In genomic region chr9:50821651-50822050, GRCm38 (mm10) we compare ENCODE assay signal across 26 mouse cellular contexts. TPM values are rescaled to one million over a fixed set of nuclear protein-coding genes. Genes with fewer than 3 reads are reported as not detected.
DNase-seq lines count a peak whose midpoint lies in the region; ATAC-seq and TF ChIP-seq lines count a peak whose summit lies in the region.
"Had no signal": no experiment of that assay in that cellular context is flagged by ENCODE, and none has a peak within 500 bp of the region (broad histone marks: within the 10 kb centered on the region; RNA-seq: fewer than 3 reads in every experiment).

No protein-coding gene starts in this region.

- no peaks in the 10 kb centered on the region for H3K27me3 ChIP-seq in liver, embryonic 12.5 days (replicated peaks)
- H3K27me3 ChIP-seq in liver, embryonic 14.5 days (ENCODE audit: control insufficient read depth, insufficient read depth, low read length), result no peaks in the 10 kb centered on the region
- no peaks in the 10 kb centered on the region for H3K27me3 ChIP-seq in liver, postnatal 0 days (ENCODE audit: insufficient read depth, low read length)
- no peaks in the 10 kb centered on the region for H3K27me3 ChIP-seq in liver, embryonic 16.5 days (ENCODE audit: control insufficient read depth, insufficient read depth, low read depth, low read length)
- H3K27me3 ChIP-seq in heart, adult 2 months (ENCODE audit: control insufficient read depth, insufficient read depth, low read length), result no peaks in the 10 kb centered on the region
- H3K27me3 ChIP-seq: CH12.LX; embryonic facial prominence, embryonic 12.5 days; forebrain, embryonic 13.5 days; forebrain, embryonic 15.5 days; Patski had no signal

- intact Hi-C loops in heart, adult 2 months (cut with DNase I), result no loop called here
- intact Hi-C loops in gastrocnemius, postnatal 14 days (cut with DNase I; ENCODE audit: low total_unique reads), result no loop called here

- 89% methylated on average over 6 of the region's 6 CpGs for WGBS in liver, embryonic 12.5 days (ENCODE audit: insufficient replicate concordance)
- 87% methylated on average over 6 of the region's 6 CpGs for WGBS in liver, embryonic 14.5 days (ENCODE audit: insufficient replicate concordance)
- WGBS in liver, postnatal 0 days (ENCODE audit: insufficient replicate concordance), result 92% methylated on average over 6 of the region's 6 CpGs
- 64% methylated on average over 6 of the region's 6 CpGs for WGBS in large intestine, adult 2 months
- WGBS in liver, embryonic 16.5 days (ENCODE audit: insufficient replicate concordance), result 91% methylated on average over 6 of the region's 6 CpGs
- 90% methylated on average over 6 of the region's 6 CpGs for WGBS in heart, adult 2 months

- H3K79me2 ChIP-seq in heart, adult 2 months (replicated peaks; ENCODE audit: control insufficient read depth, insufficient read depth, low read length), result no peaks in the 10 kb centered on the region

- peaks cover 51% of the 10 kb centered on the region for H3K36me3 ChIP-seq in liver, embryonic 12.5 days
- peaks cover 10% of the 10 kb centered on the region for H3K36me3 ChIP-seq in liver, embryonic 14.5 days (replicated peaks; ENCODE audit: control insufficient read depth, insufficient read depth, low read depth)
- peaks cover 2% of the 10 kb centered on the region; the same call in 1 of the 2 replicates for H3K36me3 ChIP-seq in liver, postnatal 0 days (replicated peaks; ENCODE audit: insufficient read depth, low read length)
- H3K36me3 ChIP-seq in liver, embryonic 16.5 days (ENCODE audit: control insufficient read depth, insufficient read depth), result peaks cover 5% of the 10 kb centered on the region; the same call in 1 of the 2 replicates
- H3K36me3 ChIP-seq in heart, adult 2 months (ENCODE audit: control insufficient read depth, insufficient read depth, low read length), result no peaks in the 10 kb centered on the region

- no peak overlapping the region for H3K4me3 ChIP-seq in liver, embryonic 12.5 days
- no peak overlapping the region for H3K4me3 ChIP-seq in liver, embryonic 14.5 days (ENCODE audit: insufficient read depth in 1 of 2, low read depth in 2 of 2, low read length in 2 of 2)
- no peak overlapping the region for H3K4me3 ChIP-seq in liver, postnatal 0 days (ENCODE audit: low read depth, low read length)
- no peak overlapping the region for H3K4me3 ChIP-seq in liver, embryonic 16.5 days (ENCODE audit: low read depth, low read length)
- no peak overlapping the region for H3K4me3 ChIP-seq in heart, adult 2 months
- H3K4me3 ChIP-seq: embryonic facial prominence, embryonic 10.5 days; embryonic facial prominence, embryonic 12.5 days; forebrain, embryonic 13.5 days; forebrain, embryonic 15.5 days had no signal

- TF ChIP-seq EP300 in liver, embryonic 14.5 days (IDR thresholded peaks at IDR 0.05; ENCODE audit: low read depth), result no peak
- TF ChIP-seq EP300 in liver, postnatal 0 days (IDR thresholded peaks at IDR 0.05; ENCODE audit: low read depth), result no peak
- no peak for TF ChIP-seq EP300 in heart, adult 2 months (IDR thresholded peaks at IDR 0.05; ENCODE audit: insufficient read depth, low read depth, low read length)

- no peak overlapping the region for H3K4me2 ChIP-seq in liver, embryonic 12.5 days
- no peak overlapping the region for H3K4me2 ChIP-seq in liver, embryonic 14.5 days (ENCODE audit: low read depth)
- no peak overlapping the region for H3K4me2 ChIP-seq in liver, postnatal 0 days (ENCODE audit: low read depth, low read length)
- no peak overlapping the region for H3K4me2 ChIP-seq in liver, embryonic 16.5 days (ENCODE audit: low read depth, low read length)
- H3K4me2 ChIP-seq: embryonic facial prominence, embryonic 12.5 days; forebrain, embryonic 13.5 days; forebrain, embryonic 15.5 days had no signal

- TF ChIP-seq CTCF in liver, embryonic 14.5 days (IDR thresholded peaks at IDR 0.05; ENCODE audit: low read depth), result no peak
- no peak for TF ChIP-seq CTCF in liver, postnatal 0 days (IDR thresholded peaks at IDR 0.05; ENCODE audit: low read depth)
- TF ChIP-seq CTCF in heart, adult 2 months (IDR thresholded peaks at IDR 0.05), result no peak

- peak overlapping the region; percentile 94; the same call in 1 of the 2 replicates for H3K27ac ChIP-seq in liver, embryonic 12.5 days
- H3K27ac ChIP-seq in liver, embryonic 14.5 days, result peak overlapping the region; percentile 35
- no peak overlapping the region for H3K27ac ChIP-seq in liver, postnatal 0 days (ENCODE audit: low read depth)
- H3K27ac ChIP-seq in liver, embryonic 16.5 days (ENCODE audit: low read length), result peak overlapping the region; percentile 49; the same call in 1 of the 2 replicates
- no peak overlapping the region for H3K27ac ChIP-seq in heart, adult 2 months
- H3K27ac ChIP-seq: embryonic facial prominence, embryonic 10.5 days; embryonic facial prominence, embryonic 12.5 days; forebrain, embryonic 13.5 days; forebrain, embryonic 15.5 days had no signal

- DNase-seq in liver, result no peak
- no peak for DNase-seq in liver, embryonic 14.5 days (ENCODE audit: low read depth in 3 of 3, low spot score in 3 of 3)
- DNase-seq in liver, postnatal 0 days, result no peak
- peak; percentile 22 for DNase-seq in large intestine, adult 2 months (ENCODE audit: low read depth, low spot score)
- no peak for DNase-seq in heart, adult 2 months
- DNase-seq in gastrocnemius, postnatal 14 days, result no peak
- DNase-seq: adrenal gland, adult 8-10 months; adrenal gland, postnatal 14 days; adrenal gland, postnatal 36 days; B cell, adult 2 months; cerebellum, adult 11-12 months; cerebellum, adult 2 months; cerebellum, adult 9-10 months; cerebellum, postnatal 10 days; cerebellum, postnatal 25 days had no signal

- no peak for ATAC-seq in liver, embryonic 12.5 days
- ATAC-seq in liver, embryonic 14.5 days (ENCODE audit: insufficient read depth), result no peak
- ATAC-seq in liver, postnatal 0 days, result no peak
- no peak for ATAC-seq in liver, embryonic 16.5 days (ENCODE audit: low read depth)
- ATAC-seq: activated CD4-positive, CD25-positive, alpha-beta regulatory T cell, adult 4 months; CD4-positive, CD25-positive, alpha-beta regulatory T cell, adult 4 months; forebrain, embryonic 13.5 days; forebrain, embryonic 15.5 days; Patski had no signal

- H3K4me1 ChIP-seq in liver, embryonic 12.5 days, result peaks cover 78% of the 10 kb centered on the region
- peaks cover 46 to 51% of the 10 kb centered on the region in 2 experiments for H3K4me1 ChIP-seq in liver, embryonic 14.5 days (replicated peaks; ENCODE audit: control insufficient read depth in 2 of 2, insufficient read depth in 2 of 2, low read length in 1 of 2)
- peaks cover 9% of the 10 kb centered on the region for H3K4me1 ChIP-seq in liver, postnatal 0 days (ENCODE audit: insufficient read depth)
- peaks cover 41% of the 10 kb centered on the region for H3K4me1 ChIP-seq in liver, embryonic 16.5 days (ENCODE audit: control insufficient read depth, low read depth, low read length)
- H3K4me1 ChIP-seq in heart, adult 2 months (ENCODE audit: control insufficient read depth, insufficient read depth, low read length), result no peaks in the 10 kb centered on the region
- H3K4me1 ChIP-seq: embryonic facial prominence, embryonic 10.5 days; embryonic facial prominence, embryonic 12.5 days; forebrain, embryonic 13.5 days; forebrain, embryonic 15.5 days had no signal

- 0 out of 2 replicates have a peak, but pooled peaks cover 4% of the 10 kb centered on the region for H3K9me3 ChIP-seq in liver, embryonic 12.5 days (replicated peaks)
- H3K9me3 ChIP-seq in liver, embryonic 14.5 days (ENCODE audit: control insufficient read depth, low read length), result peaks cover 3% of the 10 kb centered on the region
- H3K9me3 ChIP-seq in liver, postnatal 0 days (ENCODE audit: low read length), result no peaks in the 10 kb centered on the region
- H3K9me3 ChIP-seq in liver, embryonic 16.5 days (replicated peaks; ENCODE audit: control insufficient read depth, low read length), result no peaks in the 10 kb centered on the region
- H3K9me3 ChIP-seq: embryonic facial prominence, embryonic 10.5 days; embryonic facial prominence, embryonic 12.5 days; forebrain, embryonic 13.5 days; forebrain, embryonic 15.5 days; G1E had no signal

- H3K9ac ChIP-seq in liver, embryonic 12.5 days, result no peak overlapping the region
- 0 out of 2 replicates have a peak overlapping the region, but pooled peaks have one; percentile 16 for H3K9ac ChIP-seq in liver, embryonic 14.5 days (replicated peaks)
- no peak overlapping the region for H3K9ac ChIP-seq in liver, postnatal 0 days (replicated peaks)
- H3K9ac ChIP-seq in liver, embryonic 16.5 days (ENCODE audit: low read depth, low read length), result 0 out of 2 replicates have a peak overlapping the region, but pooled peaks have one; percentile 18
- no peak overlapping the region for H3K9ac ChIP-seq in heart, adult 2 months (ENCODE audit: low read depth, low read length)
- H3K9ac ChIP-seq: embryonic facial prominence, embryonic 12.5 days; forebrain, embryonic 13.5 days; forebrain, embryonic 15.5 days had no signal

- TF ChIP-seq POLR2A in heart, adult 2 months (IDR thresholded peaks at IDR 0.05; ENCODE audit: insufficient read depth, low read depth, low read length), result no peak

RNA-seq across cellular contexts. Expression of gene Ppp2r1b, which starts 23.4 kb away (rescaled TPM):
- 131 and 137 TPM in 2 replicates for polyA plus RNA-seq in liver, embryonic 12.5 days (2016; fragmentation: Nextera tagmentation; extraction: Ambion mirVana)
- polyA plus RNA-seq in liver, embryonic 14.5 days (2012; rRNA removed), result 20.9 and 27.7 TPM in 2 replicates
- 69.1 and 75.0 TPM in 2 replicates for polyA plus RNA-seq in liver, embryonic 14.5 days (2014; fragmentation: Nextera tagmentation; extraction: Ambion mirVana)
- polyA plus RNA-seq in liver, postnatal 0 days (2015; fragmentation: Nextera tagmentation; extraction: Ambion mirVana), result 18.8 and 29.0 TPM in 2 replicates
- polyA plus RNA-seq in large intestine, adult 2 months (2012; rRNA removed), result 7.0 and 7.9 TPM in 2 replicates
- polyA plus RNA-seq in liver, embryonic 16.5 days (2015; fragmentation: Nextera tagmentation; extraction: Ambion mirVana), result 59.4 and 63.0 TPM in 2 replicates
- 10 to 100 TPM; 10.3 to 10.8 TPM for total RNA-seq in heart, adult 2 months (2021)
- 5.4 and 7.1 TPM in 2 replicates for polyA plus RNA-seq in heart, adult 2 months (2012; rRNA removed)
- 1 to 10 TPM; 5.5 to 5.8 TPM for total RNA-seq in gastrocnemius, postnatal 14 days (2021)

RNA-seq across cellular contexts. Expression of gene 1110032A03Rik, which starts 46.3 kb away (rescaled TPM):
- polyA plus RNA-seq in liver, embryonic 12.5 days (2016; fragmentation: Nextera tagmentation; extraction: Ambion mirVana), result 14.5 and 15.1 TPM in 2 replicates
- 11.4 and 11.5 TPM in 2 replicates for polyA plus RNA-seq in liver, embryonic 14.5 days (2012; rRNA removed)
- polyA plus RNA-seq in liver, embryonic 14.5 days (2014; fragmentation: Nextera tagmentation; extraction: Ambion mirVana), result 15.8 and 16.9 TPM in 2 replicates
- polyA plus RNA-seq in liver, postnatal 0 days (2015; fragmentation: Nextera tagmentation; extraction: Ambion mirVana), result 34.6 and 36.2 TPM in 2 replicates
- polyA plus RNA-seq in large intestine, adult 2 months (2012; rRNA removed), result 28.4 and 36.1 TPM in 2 replicates
- polyA plus RNA-seq in liver, embryonic 16.5 days (2015; fragmentation: Nextera tagmentation; extraction: Ambion mirVana), result 19.6 and 22.6 TPM in 2 replicates
- total RNA-seq in heart, adult 2 months (2021), result 10 to 100 TPM; 11.8 to 12.1 TPM
- 34.5 and 39.0 TPM in 2 replicates for polyA plus RNA-seq in heart, adult 2 months (2012; rRNA removed)
- 10 to 100 TPM in 1 of 2 experiments, 1 to 10 TPM in 1; 7.9 to 11.9 TPM for total RNA-seq in gastrocnemius, postnatal 14 days (2021)

RNA-seq across cellular contexts. Expression of gene Alg9, which starts 46.8 kb away (rescaled TPM):
- polyA plus RNA-seq in liver, embryonic 12.5 days (2016; fragmentation: Nextera tagmentation; extraction: Ambion mirVana), result 20.9 and 23.1 TPM in 2 replicates
- polyA plus RNA-seq in liver, embryonic 14.5 days (2012; rRNA removed), result 10.1 and 10.8 TPM in 2 replicates
- polyA plus RNA-seq in liver, embryonic 14.5 days (2014; fragmentation: Nextera tagmentation; extraction: Ambion mirVana), result 12.7 and 13.5 TPM in 2 replicates
- polyA plus RNA-seq in liver, postnatal 0 days (2015; fragmentation: Nextera tagmentation; extraction: Ambion mirVana), result 7.5 and 8.6 TPM in 2 replicates
- 37.3 and 42.3 TPM in 2 replicates for polyA plus RNA-seq in large intestine, adult 2 months (2012; rRNA removed)
- polyA plus RNA-seq in liver, embryonic 16.5 days (2015; fragmentation: Nextera tagmentation; extraction: Ambion mirVana), result 12.6 and 13.2 TPM in 2 replicates
- 1 to 10 TPM; 9.6 to 9.9 TPM for total RNA-seq in heart, adult 2 months (2021)
- polyA plus RNA-seq in heart, adult 2 months (2012; rRNA removed), result 13.4 and 19.9 TPM in 2 replicates
- 1 to 10 TPM; 7.1 to 8.6 TPM for total RNA-seq in gastrocnemius, postnatal 14 days (2021)

RNA-seq across cellular contexts. Expression of gene Fdxacb1, which starts 53.6 kb away (rescaled TPM):
- 11.5 and 13.7 TPM in 2 replicates for polyA plus RNA-seq in liver, embryonic 12.5 days (2016; fragmentation: Nextera tagmentation; extraction: Ambion mirVana)
- polyA plus RNA-seq in liver, embryonic 14.5 days (2012; rRNA removed), result 4.0 and 5.2 TPM in 2 replicates
- polyA plus RNA-seq in liver, embryonic 14.5 days (2014; fragmentation: Nextera tagmentation; extraction: Ambion mirVana), result 9.4 and 12.8 TPM in 2 replicates
- polyA plus RNA-seq in liver, postnatal 0 days (2015; fragmentation: Nextera tagmentation; extraction: Ambion mirVana), result 4.9 and 6.6 TPM in 2 replicates
- 4.2 and 5.7 TPM in 2 replicates for polyA plus RNA-seq in large intestine, adult 2 months (2012; rRNA removed)
- polyA plus RNA-seq in liver, embryonic 16.5 days (2015; fragmentation: Nextera tagmentation; extraction: Ambion mirVana), result 7.8 and 7.9 TPM in 2 replicates
- total RNA-seq in heart, adult 2 months (2021), result 1 to 10 TPM; 4.7 to 5.1 TPM
- 3.4 and 5.2 TPM in 2 replicates for polyA plus RNA-seq in heart, adult 2 months (2012; rRNA removed)
- total RNA-seq in gastrocnemius, postnatal 14 days (2021), result 1 to 10 TPM; 3.4 to 4.4 TPM

Comparison
In these comparisons a context has a peak if more than half of its experiments do, and no peak if none do; other contexts are left out.
1. H3K27ac ChIP-seq: peak in liver, embryonic 12.5 days (single experiment), liver, embryonic 14.5 days (single experiment) and liver, embryonic 16.5 days (single experiment); none in liver, postnatal 0 days (single experiment) and heart, adult 2 months (single experiment).
2. H3K9ac ChIP-seq: peak in liver, embryonic 14.5 days (single experiment) and liver, embryonic 16.5 days (single experiment); none in liver, embryonic 12.5 days (single experiment), liver, postnatal 0 days (single experiment) and heart, adult 2 months (single experiment).